Mouse (Mus musculus) gastrocnemius, adult 8-10 months (tissue): ENCODE measurements at regions not wholly inside any gene's neighbourhood (a gene's known extent, or its start where the extent isn't known, plus 50 kb on each side); places are given as distances from the start of the nearest gene placed in this dataset.

ENCODE experiments used
- DNase-seq, 2 experiments: peaks; one replicate each; pipeline ENCODE4 v3.0.0; 2022; ENCODE audit warnings: low spot score in 2 of 2

DNA sequence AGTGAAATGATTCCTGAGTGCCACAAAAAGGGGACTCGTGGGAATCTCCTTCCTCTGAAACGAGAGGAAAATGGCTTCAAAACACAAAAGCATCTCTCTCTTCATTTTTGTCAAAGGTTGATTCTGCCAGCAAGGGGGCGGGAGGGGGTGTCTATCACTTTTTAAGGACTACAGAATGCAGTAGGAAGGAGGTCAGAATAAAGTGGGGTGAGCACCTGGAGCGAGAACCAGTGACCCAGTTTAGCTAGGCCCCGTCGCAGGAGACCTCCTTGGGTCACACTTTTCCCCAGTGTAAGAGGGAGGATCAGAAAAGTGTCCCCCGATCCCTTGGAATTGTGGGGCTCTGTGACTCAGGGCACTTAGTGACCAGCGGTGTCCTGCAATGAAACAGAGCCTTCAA, 133.1 kb downstream of the Tgfb2 start:
- DNase-seq: no peak

DNA sequence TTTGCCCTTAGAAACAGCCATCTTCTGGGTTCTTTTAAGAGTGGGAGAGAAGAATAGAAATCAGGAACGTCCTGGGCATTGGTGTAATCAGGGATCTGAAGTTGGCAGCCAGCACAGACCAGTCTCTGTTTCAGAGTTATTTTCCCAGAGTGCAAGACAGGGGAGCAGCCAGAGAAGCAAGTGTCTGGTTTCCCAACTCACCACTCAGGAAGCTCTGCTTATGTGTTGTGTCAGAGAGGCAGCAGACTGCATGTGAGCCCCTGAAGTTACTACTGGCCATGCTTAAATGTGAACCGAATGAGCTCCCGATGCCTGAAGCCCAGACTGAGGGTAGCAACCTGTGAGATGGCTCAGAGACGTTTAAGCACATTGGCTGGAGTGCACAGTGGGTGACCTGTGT, 133.7 kb downstream of the Tgfb2 start:
- no peak for DNase-seq

DNA sequence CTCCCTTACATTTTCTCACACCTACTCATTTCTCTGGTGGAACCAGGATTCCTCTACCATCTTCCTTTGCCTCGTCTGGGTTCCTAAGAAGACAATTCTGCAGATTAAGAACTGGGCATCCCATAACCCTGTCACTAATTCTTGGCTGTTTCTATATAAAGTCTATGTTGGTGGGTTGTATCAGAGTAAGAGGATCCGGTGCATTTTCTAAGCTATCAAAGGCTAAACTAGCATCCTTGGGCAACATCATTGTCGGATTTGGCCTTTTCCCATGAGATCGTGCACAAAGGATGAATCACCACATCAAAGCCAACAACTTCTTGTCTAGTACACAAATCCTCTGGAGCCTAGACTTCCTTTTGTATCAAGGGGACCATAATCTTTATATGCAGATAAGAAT, 137.3 kb downstream of the Tgfb2 start:
- DNase-seq: no peak

DNA sequence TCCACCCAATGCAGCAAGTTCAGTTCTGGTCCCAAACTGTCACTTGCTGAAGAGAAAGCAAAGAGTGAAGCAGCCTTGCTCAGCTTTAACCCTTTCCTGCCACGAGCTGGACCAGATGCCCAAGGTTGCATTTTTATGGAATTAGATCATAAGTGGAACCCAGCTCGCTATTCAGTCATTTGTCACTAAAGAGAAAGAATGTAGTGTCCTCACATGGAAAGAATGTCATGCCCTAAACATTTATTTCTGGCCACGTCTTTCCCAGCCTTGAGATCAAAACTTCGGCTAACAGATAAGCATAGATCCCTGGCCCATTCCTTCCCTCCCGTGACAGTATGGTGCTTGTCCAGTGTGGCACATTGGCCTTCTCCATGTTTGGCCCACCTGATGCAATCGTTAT, 137.7 kb downstream of the Tgfb2 start:
- no peak for DNase-seq

DNA sequence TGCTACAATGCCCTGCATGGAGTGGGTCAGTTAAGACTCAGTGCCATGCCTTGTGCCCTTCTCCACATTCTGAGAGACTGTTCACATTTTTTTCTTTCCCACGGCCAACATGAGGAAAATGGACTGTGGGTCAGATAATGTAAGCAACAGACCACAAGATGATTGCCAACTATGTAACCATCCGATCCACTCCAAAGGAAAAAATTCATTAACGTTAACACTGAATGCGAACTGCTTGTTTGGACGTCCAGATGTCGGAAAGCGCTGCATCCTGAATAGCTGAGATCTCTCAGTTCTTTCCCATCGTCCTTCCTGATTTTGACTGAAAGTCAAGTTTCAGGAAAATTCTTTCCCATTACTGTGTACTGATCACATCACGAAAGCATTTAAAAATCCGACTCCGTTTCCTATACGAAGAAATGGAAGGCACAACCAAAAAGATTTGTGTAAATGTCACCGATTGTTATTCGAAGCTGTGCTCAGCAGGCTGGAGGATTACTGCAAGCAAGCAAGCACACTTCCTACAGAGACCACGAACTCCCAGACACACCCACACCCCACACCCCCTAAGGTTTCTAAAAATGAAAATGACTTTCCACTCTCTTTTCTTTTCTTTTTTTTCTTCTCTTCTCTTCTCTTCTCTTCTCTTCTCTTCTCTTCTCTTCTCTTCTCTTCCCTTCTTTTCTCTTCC, 138.5 kb downstream of the Tgfb2 start:
- no peak for DNase-seq

DNA sequence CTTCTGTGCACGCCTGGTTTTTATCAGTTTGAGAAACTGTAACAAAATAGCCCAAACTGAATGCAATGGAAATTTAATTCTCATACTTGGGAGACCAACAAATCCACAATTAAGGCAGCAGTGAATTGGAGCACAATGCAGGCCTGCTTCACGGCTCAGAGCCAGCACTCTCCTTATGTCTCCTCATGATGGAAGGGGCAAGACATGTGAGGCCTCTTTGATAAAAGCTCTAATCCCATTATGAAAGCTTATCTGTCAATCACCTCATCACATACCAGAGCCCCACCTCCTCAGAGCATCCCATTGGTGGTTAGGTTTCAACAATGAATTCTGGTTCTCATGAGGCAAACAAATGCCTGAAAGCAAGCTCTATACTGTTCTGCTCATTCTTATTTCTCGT, 143.8 kb downstream of the Tgfb2 start:
- DNase-seq: no peak

DNA sequence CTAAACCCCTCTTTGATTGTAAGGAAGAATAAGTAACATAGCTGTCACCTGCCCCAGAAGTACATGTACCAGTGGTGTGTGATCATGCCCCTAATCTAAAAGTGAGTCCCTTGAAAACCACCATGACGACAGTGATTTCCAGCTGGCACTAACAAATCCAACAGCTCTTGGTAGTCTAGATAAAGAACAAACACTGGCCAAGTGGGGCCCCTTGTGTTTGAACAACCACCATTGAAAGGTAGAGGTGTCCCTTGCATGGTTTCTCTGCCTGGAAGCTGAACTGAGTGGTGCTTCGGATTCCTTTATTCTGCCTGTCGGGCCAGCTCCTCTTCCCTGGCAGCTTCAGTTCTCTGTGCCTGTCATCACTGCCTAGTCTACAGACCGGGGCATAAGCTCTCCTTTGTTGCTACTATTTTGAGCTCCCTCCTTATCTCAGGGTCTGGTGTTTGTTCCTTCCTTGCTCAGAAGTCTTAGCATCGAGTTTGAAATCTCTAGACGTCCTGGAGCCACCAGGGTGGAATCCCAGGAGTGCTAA, 150.3 kb downstream of the Tgfb2 start:
- no peak for DNase-seq

DNA sequence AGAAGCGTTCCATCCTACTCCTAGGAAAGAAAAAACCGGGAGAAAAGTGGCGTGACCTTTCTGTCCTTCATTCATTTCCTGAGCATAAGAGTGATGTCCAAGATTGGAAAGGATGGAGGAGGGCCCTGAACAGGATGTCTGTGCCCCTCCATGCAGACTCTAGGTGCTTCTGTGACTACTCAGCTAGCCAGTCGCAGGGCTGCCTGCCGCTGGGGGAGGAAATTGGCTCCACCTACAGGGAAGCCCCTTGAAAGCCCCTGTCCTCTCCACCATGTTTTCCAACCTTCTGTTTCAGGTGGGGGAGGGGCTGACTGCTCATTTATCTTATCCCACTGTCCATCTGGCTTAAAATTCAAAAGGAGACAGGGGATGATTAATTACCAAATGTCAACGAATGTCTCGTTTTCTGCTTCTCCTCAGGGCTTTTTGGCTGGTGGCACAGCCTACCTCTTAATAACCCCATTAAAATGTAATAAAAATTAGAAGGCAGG, 151.2 kb downstream of the Tgfb2 start:
- no peak for DNase-seq

DNA sequence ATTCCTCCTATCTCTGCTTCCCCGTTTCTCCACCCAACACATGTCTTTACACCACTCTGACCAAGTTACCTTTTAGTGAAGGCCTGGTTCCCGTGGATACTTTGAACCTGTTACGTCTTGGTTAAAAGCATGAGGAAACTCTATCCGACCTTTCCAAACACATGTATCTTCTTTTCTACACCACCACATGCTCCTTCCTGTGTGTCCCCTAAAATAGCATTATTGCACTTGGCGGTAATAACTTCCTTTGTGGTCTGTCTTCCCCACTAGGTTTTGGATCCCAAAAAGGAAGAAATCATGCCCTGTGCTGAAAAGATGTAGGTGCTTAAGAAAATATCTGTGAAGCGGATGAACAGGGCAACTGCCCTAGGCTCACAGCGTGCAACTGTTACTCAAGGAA, 153.1 kb downstream of the Tgfb2 start:
- no peak for DNase-seq

DNA sequence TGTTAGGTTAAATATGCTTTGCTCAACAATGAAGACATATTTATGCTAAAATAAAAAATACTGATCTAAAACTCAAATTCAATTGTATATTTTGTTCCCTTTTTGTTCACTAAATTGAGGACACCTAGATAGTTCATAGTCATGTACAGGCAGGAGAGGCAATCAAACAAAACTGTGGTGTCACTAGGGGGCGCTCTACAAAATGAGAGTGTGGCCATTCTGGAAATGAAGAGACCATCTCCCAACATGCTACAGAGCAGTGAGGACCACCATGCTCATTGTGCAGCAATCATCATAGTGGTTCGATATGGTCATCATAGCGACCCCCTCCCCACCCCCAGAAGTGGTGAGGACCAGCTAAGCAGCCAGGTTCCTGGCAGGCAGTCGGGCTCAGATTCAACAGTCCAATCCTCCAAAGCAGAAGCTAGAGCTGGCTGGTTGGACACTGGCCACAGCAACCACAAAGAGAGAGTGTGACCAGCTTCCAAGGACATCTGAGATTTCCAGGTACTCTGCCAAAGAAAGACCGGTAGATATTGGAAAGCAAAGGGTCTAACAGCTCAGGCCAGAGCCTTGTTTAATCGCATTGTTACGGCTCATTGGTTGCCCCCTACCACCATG, 155.4 kb downstream of the Tgfb2 start:
- DNase-seq: peak; percentile 6 to 18

DNA sequence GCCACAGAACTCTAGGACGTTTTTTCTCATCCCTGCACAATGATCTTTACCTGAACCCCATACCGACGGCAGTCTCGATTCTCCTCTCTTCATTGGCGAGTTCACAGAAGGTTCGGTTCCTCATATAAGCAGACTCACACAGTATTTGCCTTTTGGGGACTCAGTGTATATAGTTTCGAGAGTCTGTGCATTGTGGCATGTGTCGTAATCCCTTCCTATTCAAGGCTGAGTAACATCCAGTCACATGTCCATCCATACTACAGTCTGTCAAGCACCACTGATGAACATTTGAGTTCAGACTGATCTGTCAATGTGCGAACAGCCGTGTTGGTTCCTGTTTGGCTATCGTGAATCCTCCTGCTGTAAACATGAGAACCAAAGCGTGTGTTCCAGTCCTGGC, 156.6 kb downstream of the Tgfb2 start:
- DNase-seq: no peak

DNA sequence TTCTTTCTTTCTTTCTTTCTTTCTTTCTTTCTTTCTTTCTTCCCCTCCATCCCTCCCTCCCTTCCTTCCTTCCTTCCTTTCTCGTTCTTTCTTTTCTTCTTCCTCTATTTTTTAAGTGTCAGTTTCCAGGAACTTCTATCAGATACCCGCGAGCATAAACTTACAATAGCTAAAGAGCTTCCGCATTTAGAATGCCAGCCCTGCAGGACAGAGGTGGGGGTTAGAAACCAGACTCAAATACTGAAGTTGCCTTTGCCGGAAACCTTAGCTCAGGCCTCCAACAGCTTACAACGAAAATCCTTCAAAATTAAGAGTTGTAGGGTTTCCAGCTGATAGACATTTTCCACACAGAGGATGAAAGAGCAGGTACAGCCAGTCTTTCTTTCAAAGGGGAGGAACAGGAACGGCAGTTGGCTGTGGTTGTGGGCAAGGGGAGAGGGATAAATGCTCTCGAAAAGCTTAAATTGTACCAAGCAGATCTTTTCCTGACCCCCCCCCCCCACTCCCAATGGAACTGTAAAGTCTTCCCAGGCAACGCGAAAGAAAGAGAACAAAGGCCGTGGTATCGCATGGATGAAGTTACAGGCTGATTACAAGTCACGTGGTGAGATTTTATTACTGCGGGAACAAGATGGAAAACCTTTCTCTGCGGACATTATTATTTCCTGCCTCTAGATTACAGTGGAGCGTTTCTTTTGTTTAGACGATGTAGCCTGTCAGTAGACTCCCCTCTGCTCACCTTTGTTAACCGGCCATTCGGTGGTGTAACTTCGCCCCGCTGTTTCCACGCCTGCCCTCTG, 159.2 kb downstream of the Tgfb2 start:
- DNase-seq: no peak

DNA sequence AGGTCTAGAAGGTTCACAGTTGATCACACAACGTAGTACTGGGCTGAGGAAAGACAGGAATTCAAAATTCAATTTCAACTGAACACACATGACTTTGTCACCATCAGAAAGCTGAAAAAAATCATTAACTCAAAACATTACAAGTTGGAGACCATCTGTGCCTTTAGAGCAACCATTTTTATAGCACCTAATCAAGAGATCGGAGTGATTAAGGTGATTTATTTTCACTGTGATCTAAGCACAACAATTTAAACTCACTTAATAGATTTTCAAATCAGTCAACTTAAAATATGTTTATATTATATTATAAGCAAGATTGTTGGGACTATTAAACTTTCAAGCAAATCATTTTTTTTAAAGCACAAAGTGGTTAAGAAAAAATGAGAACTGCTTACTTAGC, 165.7 kb downstream of the Tgfb2 start:
- DNase-seq: no peak

DNA sequence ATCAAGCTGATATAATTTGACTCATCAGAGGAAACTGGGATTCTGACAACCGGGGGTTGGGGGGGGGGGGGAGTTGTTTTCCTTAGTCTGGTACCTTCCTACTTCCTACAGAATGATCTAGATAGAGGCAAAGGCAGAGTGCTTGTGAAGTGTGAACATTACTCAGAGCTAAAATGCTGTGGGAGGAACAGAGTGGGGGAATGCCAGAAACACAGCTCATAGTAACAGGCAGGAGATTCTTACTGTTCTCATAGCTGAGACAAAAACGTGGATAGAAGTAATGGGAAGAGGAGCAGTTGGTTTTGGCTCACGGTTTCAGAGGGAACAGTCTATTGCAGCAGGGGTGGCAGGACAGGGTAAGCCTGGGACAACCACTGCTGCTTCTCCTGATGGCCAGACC, 167.6 kb downstream of the Tgfb2 start:
- DNase-seq: no peak

DNA sequence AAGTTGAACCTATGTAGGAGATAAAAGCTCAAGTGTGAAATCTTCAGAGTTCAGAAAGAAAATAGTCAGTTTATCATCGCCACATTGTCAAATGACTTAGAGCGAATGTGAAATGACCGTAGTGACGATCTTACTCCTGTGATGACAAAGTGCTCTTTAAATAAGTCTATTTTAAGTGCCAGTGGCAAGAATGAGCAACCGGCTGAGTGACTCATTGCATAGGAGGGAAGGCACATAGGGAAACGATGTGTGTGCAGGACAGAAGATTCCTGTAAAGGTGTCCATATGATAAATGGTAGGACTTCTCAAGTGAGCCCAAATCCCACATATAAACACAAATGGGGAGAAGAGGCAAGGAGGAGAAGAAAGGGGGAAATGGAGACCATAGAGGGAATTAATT, 189.8 kb downstream of the Tgfb2 start:
- no peak for DNase-seq

DNA sequence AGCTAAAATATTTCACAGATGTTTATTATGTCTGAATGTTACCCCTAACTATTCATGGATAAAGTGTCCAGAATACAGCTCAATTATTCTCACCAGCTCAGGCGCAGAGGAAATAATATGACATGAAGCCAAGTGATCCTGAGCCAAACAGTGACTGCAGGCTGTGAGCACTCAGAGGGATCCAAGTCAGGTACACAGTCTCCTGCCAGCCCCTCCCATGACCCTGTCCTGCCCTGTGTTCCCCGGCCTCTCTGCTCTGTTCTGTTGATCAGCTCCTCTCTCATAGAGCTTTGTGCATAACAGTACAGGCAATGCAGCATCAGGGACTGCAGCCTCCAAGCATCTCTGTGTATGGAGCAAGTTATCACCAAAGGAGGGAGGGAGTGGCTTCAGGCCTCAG, 190.7 kb downstream of the Tgfb2 start:
- DNase-seq: no peak

DNA sequence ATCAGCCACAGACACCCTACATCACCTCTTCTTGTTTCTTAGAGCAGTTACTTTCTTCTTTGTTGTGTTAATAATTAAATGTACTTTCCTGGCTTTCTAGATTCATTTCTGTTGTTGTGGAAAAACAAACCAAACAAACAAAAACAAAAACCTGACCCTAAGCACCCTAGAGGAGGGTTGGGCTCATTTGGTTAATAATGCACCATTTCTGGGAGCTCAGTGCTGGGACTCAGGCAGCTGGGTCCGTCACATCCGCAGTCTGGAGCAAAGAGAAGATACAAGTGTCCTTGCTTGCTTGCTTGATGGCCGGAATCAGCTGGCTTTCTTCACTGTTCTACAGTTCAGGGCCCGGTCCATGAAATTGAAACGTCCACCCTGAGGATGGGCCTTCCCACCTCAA, 191.9 kb downstream of the Tgfb2 start:
- DNase-seq: no peak

DNA sequence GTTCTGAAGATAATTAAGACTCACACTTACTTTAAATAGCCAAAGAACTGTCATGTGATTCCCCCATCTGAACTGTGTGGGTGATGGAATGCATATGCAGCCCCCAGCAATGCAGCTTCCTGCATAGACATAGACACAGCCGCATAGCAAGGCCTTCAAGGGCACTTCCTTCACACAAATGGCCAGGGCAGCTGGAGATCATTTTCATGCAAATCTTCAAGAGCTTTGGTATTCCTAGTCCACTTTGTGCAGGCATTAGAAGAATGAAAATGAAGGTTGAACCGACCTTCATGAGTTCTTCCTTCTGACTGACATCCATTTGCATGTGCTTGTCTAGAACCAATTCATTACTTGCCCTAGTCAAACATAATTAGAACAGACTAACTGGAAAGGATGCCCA, 195.3 kb downstream of the Tgfb2 start:
- DNase-seq: no peak

DNA sequence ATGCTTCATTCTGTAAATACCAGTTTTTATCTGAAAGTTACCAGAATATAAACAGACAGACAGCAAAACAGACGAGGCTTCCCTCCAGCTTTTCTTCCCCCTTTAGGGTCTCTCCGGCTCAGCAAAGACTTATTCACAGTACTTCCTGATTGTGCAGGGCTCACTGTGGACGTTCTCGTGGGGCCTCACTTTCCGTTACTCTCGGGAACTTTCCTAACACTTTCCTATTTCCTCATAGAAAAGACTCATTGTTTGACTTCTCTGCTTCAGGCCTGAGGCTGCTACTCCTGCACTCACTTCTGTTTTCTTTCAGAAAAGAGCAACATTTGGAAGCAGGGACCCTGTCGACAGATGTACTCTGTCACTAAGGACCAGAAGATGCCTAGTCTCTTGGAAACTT, 197.4 kb downstream of the Tgfb2 start:
- no peak for DNase-seq

DNA sequence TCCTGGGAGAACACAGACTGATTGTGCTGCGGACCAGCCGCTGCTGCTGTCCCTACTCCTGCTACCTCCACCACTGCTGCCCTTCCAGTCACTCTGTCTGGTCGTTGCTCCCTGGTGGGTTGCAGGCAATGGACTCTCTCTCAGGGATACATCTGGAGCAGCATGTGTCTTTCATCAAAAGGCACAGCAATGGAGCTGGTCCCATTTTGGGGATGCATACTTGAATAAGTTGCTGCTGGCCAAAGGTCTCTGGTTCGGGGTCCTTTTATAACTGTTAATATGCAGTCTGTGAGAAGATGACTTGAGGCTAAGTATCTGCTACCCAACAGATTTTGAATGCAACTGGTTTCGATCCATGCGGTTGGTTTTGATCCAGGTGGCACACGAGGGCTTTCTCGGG, 197.8 kb downstream of the Tgfb2 start:
- DNase-seq: no peak

DNA sequence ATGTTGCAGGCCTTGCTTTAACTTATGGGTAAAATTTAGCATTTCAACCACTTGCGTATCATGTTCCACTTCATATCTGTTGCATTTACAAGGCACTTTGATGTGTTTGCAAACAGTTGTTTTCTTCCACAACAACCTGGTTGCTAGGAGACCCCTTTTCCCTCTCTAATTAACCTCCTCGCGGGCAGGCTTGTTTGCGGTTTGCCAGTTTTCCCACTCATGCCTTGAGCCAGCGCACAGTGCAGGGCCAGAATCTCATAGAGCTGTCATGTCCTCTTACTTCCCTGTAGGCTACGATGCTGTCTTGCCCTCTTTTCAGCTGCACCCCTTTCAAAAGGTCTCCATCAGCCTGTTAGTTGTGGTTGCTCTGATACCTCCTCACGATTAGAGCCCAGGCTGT, 199.3 kb downstream of the Tgfb2 start:
- no peak for DNase-seq

DNA sequence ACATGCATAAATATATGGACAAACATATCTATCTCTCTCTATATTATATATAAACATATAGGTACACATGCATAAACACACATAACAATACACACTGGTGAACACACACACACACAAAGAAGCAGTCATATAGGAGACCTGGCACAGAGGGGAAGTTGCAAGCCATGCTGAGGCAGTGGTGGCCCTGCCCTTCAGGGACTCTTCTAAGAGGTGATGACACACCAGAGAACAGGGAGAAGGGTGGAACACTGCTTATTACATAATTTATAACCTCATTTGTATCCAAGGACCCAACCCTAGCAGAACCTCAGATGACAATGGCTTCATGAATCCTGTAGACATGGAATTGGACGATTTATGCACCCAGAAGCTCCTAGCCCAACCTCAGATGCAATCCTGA, 199.9 kb downstream of the Tgfb2 start:
- DNase-seq: no peak
